Mouse (Mus musculus) adrenal gland, postnatal 10 days (tissue): ENCODE data around the gene Cdon. TPM values are rescaled to one million over a fixed set of nuclear protein-coding genes. Genes with fewer than 3 reads are reported as not detected.
"Not testable (repeated sequence)": the region's sequence is repeated elsewhere in the genome, so short reads cannot be mapped to it uniquely, and the experiment has no call there.

ENCODE experiments used
- DNase-seq: peaks from one replicate; pipeline ENCODE4 v3.0.0; 2021; ENCODE audit warnings: mixed read lengths
- long read RNA-seq, 2 experiments: library from polyadenylated mRNA; stranded (forward); transcript quantifications; one replicate each; pipeline ENCODE4 v2.0.0; 2021
- total RNA-seq, 2 experiments: library from RNA; stranded (reverse); gene quantifications; 2 replicates each; pipeline ENCODE4 v1.2.3; 2021

Cdon gene
- 10 to 100 TPM; 24.8 to 32.4 TPM for total RNA-seq
- long read RNA-seq, experiment 1, partial matches to known transcripts: 0 of 2 reads
- long read RNA-seq, experiment 1, other reads (novel, unspliced or antisense): 2 of 2 reads
- long read RNA-seq, experiment 2: 0 reads

DNA sequence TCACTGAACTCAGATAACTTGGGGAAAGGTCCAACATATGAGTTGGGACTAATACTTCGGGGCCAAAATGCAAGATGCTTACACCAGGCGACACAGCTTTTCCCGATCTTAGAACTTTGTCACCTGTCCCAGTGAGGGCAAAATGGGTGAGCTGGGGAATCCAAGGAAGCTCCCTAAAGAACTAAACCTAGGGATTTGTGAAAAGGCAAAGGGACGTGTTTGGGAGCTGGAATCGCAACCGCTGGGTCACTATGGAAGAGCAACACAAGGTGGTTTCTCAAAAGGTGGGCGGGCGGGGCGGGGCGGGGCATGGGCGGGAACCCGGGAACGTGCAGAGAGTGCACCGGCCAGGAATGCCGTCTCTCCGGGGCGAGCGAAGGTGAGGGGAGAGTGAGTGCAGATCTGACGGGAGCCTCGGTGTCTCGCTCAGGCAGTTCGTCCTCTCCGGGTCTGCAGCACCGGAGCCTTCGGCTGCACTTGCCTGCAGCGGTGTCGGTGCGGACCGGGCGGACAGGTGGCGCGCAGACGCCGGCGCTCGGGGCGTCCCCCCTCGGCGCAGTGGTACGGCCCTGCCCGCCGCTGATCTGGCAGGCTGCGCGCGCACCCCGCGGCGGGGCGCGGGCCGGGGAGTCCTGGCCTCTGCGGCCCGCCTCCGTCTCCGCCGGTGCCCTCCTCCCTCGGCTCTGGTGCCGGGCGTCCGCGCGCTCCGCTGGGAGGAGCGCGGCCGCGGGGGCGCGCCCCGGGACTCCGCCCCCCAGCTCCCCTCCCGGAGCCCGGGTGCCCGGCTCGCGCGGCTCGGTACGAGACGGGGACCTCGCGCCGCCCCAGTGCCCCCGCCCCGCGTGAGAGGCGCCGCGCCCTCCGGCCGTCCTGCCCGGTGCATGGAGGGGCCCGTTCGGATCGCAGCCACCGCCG is at the start of gene Cdon:
Gene Cdon (plus strand): TSS at position 324 of the 915 bp plus-strand sequence.
- DNase-seq: peak; percentile 95

DNA sequence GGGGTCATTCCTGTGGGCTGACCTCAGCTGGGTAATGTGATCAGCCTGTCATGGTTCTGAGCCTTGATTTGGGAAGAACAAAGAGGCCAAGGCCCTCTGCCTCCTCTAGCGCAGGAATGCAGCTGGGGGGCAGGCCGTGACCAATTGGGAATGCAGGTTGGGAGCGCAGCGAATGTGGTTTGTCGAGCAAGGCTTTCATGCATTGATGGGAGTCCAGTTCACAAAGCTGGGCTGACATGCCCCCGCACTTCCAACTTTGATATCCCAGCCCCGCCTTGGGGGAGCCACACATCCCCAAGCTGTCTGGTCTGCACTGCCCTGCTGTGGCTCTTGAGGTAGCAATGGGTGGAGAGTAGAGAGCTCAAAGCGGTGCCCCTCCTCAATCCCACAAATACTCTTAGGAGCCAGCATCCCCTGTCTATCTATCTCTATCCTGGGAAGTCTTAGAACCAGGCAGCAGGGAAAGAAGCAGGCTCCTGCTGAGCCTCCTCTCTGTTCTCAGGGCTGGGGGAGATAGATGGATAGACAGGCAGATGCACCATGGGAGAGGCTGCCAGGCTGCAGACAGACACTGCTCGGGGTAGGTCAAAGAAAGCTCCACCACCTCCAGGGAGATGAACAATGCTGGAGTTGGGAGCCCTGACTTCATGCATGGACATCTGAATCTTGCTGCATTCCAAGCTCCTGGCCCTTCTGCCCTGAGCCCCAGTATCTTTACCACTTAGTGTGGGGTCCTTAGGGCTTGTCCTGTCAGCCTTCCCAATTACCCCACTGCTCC is 48.4 kb upstream of the Cdon start:
- DNase-seq: no peak

DNA sequence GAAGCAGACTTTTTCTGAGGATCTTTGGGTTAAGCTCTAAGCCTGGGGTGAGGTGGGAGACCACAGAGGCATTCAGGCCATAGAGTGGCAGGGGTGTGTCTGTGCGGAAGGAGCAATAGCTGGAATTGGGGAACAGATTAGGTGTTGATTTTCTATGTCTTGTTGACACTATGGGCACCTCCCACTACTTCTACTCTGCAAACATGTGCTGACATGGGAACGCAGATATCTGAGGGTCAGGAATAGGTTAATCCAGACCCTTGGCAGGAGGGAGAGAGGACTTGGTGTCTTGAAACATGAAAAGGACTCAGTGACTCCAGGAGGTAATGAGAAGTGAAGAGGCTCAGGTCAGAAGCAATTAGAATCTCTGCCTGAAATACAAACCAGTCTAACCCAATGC is 43.0 kb upstream of the Cdon start:
- no peak for DNase-seq

DNA sequence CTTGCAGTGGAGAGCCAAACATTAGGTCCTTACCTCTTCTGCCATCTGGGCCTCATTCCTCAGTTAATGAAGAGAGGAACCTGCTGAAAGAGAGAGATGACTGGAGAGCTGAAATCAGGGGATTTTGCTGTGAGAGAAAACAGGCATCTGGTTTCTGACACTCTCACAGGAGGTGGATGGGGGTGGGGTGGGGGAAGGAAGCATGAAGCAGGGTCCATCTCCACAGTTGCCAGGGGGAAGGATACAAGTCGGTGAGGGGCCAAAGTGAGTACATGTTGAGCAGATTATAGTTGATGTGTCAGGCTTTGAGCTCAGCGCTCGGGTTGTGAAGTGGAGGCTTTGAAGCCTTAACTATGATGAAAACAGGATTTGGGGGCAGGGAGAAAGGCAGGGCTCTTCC is 41.9 kb upstream of the Cdon start:
- DNase-seq: no peak

DNA sequence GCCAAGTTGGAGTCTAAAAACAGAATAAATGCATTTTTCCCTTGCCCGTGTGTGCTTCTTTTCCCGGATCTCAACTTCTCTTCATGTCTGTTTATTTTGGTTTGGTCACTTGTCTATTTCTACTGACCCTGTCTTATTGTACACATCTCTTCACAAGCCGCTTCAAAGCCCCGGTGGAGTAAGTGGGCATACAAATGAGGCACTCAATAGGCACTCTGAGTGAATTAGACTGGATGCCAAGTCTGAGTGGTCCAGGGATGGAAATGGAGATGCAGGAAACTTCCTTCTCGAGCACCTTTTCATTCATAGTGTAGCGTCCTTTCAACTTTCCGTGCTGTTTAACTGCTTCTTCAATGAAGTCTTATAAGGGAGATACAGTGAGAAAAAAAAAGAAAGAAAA is 21.0 kb upstream of the Cdon start:
- DNase-seq: no peak

DNA sequence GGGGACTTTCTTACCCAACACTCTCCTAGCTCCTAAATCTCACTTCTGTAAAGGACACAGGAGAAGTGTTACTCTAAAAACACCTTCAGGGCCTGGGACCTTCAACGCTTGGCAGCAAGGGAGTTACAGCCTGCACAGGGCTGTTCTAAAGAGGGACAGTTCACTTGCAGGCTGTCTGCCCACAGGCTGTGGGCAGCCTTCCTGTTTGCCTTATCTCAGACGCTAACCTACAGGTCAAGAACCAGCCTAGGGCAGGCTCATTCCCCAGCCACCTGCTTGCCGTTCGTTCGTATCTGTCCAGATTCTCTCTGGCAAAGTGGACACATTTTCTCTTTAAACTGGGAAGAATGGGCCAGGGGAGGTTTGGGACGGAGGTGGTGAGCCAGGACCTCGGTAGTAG is 20.5 kb upstream of the Cdon start:
- peak; percentile 10 for DNase-seq

DNA sequence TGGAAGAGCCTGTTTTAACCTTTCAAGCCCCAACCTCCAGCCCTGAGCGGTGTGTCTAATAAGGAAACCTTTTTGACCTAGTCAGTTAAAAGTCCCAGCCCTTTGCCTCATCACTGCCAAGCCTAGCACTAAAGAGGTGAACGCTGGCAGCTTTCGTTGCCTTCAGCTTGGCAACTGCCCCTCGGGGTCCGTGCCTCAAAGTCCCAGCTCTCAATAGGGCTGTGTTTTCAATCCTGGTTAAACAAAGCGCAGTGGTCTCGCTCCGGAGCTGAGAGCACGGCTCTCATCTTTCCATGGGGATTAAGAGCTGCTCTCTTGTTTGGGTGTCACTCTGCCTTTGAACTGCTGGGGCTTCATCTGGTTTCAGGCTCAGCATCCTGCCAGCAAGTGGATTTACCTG is 20.1 kb upstream of the Cdon start:
- no peak for DNase-seq

DNA sequence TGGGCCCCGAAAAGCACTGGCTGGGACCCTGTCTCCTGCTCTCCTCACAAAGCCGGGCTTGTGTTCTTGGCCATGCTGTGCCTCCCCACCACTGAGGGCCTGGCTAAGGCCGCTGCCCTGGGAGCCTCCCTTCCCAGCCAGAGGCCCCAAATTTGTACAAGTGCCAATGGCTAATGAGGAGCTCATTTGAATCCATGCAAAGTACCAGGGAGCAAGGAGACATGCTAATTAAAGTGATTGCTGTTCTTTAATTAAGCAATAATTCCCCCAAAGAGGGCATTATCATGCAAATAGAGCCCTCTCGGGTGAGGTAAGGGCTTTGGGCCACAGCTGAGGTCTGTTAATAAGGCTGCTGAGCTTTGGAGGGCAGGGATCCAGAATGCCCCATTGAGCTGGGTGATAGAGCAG is 18.3 kb upstream of the Cdon start:
- DNase-seq: no peak

DNA sequence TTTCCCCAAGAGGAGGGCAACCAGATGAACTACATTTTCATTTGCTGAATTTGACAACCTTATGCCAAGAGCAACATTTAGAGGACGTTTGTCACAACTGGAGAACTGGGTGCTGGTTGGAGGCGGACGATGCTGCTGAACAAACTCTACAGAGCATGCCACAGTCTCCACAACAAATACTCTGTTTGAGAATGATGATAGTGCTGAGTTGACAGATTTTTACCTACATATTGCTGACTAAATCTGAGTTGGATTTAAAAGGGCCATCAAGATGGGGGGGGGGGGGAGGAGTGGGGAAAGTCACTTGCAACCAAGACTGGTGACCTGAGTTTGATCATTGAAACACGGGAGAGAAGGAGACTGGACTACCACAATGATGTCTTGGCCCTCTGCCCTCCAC is 17.4 kb upstream of the Cdon start:
- no peak for DNase-seq

DNA sequence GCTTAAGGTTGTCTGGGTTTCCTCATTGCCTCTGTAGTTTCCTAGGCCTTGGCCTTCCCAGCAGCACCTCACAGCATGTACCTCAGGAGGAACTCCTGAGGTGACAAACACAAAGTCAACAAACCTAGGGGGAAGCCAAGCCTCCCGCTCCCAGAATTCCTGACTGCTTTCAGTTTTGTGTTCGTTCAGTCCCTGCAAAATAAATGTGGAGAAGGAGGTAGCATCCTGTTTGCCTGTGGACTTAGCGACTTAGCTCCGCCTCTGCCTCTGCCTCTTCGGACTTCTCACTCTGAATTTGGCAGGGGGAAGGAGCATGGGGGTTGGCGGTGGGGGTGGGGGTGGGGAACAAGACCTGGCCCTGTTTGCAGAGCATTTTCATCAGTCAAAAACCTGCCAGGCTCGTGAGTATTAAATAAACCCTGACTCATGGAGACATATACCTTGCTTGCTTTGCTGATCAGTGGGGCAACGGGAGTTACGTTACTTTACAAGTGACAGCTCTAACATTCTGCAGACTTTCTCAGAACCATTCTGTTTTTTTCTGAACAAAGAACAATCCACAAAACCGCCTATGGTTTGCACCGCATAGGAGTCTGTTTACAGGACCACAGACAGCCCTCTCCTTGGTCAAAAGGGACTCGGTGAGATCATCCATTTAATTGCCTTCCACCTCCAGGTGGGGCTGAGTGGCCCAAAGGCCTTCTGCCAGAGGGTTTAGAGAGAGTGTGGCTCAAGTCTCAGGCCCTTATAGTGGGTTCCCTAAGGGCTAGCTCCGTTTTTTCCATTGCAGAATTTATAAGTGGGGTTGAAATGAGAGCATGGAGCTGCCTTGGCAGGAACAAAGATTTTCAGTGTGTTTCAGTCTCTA is 15.7 kb upstream of the Cdon start:
- DNase-seq: no peak

DNA sequence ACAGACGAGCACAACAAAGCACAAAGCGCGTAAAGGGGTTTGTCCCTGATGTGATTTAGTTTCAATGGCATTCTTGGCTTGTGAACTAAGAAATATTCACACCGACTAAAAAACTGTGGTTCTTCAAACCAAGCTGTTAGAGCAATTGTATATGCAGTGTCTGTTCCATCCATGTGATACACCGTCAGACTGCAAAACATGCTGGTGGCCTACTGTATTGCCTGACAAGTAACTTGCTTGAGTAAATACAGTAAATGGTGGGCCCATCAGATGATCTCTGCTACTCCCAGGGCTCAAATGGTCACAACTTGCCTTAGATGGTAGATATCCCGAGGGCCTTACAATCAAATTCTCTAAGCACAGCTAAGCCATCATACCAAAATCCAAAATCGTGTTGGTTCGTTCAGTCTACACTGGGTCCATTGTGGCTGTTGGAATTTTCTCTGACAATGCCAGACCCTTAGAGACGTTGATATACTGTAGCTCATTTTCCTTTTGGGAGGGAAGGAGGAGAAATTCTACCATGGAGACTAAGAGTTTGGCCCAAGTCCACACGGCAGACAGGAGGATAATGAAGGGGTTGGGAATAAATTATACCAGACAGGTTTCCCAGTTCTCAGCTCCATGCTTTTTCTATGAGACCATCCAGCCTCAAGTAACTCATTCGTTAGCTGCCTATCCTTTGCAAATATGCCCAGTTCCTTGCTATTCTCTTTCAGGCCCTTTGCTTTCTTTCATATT is 9.5 kb upstream of the Cdon start:
- no peak for DNase-seq

DNA sequence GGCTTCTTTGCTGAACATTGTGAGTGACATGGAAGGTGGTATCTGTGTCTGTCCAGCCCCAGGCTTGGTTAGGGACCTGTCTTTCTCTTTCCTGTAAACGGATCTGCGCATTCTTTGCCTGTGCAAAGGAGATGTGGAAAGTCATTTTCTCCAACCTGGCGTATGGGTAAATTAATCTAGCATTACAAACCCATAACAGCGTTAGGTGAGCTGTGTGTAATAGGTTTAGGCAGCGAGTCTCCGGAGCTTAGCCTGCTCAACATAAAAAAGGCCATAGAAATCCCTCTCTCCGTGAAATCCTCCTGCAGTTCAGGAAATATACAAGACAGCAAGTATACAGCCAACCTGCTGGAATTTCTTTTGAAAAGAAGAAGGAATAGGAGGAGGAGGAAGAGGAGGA is 9.0 kb upstream of the Cdon start:
- no peak for DNase-seq

DNA sequence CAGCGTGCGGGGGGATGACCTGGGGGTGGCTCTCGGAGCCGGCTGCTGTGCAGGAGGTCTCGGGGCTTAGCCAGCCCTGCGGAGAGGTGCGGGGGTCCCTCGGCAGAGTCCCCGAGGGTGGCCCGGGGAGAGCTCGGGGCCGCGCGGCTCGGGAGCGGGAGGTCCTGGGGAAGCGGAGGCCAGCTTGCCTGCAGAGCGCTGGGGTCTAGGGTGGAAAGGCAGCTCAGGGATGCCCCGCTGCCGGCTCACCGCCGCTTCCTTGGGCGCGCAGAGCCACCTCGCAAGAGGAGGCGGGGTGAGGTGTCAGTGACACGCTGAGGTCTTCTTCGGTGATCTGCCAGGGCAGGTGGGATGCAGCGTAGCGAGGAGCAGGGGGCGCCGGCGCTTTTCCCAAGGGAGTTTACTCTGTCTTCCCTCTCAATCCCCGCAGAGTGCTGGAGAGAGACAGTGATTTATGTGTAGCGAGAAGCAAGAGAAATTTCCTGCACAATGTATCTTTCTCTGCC is 855 bp downstream of the Cdon start:
- DNase-seq: no peak

DNA sequence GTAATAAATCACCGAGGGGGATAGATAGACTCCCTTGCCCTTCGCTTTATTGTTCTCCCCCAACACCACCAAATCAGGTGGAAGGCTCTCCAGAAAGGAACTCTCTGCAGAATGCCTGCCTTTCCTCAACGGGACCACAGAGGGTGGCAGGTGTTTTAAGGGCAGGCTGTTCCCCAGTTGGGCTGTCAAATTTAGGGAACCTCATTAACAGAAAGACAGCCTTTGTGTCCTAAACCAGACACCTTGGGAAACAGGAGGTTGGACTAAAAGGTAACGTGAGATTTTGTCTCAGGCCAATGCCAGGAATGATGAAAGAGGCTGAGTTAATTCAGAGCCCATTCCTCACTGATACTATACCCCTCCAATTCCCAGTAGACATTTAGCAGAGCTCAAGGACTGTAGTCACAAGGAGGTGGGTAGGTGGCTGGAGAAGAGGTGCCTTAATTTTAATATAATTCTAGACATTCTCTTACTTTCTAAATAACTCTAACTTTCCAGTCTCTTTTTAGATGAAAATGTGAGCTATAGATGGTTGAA is 1.5 kb downstream of the Cdon start:
- DNase-seq: no peak

DNA sequence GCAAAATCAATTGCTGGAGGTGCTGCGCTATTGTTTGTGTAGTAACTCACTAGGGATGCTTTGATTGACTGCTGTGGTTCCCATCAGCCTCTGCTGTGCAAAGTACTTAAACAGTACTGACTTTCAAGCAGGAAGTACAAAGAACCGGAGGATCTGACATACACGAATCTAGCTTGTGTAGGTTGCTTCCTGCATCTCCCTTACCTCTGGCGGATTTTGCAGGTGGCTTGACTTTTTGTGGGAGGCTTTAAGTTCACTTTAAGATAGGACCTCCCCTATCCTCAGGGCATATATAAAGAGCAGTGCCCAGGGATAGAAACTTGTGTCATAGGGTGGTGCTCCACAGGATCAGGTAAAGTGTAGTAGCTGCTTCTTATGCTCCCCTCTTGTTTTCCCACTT is 2.3 kb downstream of the Cdon start:
- DNase-seq: no peak

DNA sequence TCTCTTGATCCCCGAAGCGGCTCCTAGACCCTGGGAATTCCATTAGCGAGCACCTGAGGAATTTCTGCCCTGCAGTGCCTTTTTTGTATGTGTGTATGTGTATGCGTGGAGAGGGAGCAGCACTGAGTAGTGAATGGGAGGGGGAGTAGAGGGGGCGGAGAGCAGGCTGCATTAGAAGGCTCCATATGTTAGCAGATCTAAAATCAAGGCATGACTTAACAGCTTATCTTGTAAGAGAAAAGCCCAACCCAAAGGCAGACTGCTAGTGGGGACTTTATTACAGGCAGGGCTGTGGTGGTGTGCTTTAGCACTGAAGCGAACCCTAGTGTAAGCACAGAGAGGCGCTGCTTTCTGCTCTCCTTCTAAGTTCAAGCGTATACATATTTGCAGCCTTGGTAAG is 3.7 kb downstream of the Cdon start:
- no peak for DNase-seq

DNA sequence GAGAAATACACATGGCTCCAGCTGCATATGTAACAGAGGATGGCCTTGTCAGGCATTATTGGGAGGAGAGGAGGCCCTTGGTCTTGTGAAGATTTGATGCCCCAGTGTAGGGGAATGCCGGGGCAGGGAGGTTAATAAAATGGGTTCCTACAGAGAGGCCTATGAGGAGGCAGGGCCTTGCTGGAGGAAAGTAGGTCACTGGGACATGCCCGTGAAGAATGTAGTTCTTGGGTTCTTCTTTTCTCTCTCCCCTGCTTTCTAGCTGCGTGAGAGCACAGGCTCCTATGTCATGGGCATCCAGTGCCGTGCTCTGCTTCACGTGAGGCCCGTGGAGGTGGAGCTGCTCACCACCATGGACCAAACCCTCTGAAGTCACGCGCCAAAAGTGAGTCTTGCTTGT is 9.5 kb downstream of the Cdon start:
- no peak for DNase-seq

DNA sequence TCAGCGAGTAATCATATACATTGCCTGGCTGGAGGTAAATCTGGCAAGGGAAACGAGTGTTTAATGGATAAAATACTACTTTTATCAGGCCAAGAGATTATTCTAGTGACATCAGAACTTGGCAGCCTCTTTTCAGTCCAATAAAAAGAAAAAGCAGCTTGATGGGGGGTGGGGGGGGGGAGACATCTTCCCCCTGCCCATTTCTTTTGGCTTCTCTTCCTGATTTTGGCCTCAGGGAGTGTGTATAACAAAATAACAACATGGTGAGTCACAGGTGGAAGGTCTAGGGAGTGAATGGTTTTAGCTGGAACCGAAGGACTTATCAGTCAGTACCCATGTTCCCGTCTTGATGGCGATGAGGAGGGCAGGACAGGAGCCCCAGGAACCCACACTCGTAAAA is 10.5 kb downstream of the Cdon start:
- no peak for DNase-seq

DNA sequence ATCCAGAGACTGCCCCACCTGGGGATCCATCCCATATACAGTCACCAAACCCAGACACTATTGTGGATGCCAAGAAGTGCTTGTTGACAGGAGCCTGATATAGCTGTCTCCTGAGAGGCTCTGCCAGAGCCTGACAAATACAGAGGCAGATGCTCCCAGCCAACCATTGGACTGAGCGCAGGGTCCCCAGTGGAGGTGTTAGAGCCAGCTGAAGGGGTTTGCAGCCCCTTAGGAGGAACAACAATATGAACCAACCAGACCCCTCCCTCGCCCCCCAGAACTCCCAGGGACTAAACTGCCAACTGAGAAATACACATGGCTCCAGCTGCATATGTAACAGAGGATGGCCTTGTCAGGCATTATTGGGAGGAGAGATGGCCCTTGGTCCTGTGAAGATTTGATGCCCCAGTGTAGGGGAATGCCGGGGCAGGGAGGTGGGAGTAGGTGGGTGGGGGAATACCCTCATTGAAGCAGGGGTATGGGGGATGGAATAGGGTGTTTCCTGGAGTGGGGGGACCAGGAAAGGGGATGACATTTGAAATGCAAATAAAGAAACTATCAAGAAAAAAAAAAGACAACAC is 11.9 kb downstream of the Cdon start:
- not testable (repeated sequence) for DNase-seq

DNA sequence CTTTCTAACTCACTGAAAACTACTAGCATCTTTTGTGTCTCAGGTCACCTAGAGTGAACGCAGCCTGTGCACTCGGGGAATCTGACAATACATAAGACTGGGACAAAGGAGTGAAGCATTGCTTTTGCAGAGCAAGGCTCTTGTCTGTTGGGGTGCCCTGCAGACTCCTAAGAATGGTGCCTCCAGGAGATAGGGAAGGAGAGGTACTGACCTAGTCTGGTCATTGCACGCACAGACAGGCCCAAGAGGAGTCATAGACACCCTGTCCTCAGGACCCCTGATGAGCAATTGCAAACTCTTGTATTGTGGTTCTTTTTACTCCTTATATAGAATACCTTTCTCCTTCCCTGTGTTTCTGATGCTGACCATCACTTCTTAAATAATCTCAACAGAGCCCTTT is 13.4 kb downstream of the Cdon start:
- no peak for DNase-seq

DNA sequence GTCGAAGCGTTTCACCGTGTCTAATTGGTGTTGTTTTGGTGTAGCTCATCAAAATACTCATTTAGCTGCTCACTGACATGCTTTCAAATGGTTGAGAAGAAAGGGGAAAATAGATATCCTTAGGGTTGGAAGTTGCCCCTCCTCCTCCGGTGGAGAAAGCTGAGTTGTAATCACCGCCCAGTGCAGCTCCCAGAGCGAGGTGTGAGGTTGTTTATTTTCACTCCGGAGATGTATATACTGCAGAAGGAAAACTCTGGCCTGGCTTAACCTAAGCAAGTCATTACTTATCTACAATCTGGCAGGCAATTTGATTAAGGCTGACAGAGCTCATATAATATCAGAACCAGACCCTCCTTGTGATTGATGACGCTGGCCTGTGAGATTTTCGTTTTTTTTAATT is 14.6 kb downstream of the Cdon start:
- no peak for DNase-seq
